Mouse (Mus musculus) stomach, embryonic 15.5 days (tissue): Measurements from ENCODE around the gene Tmsb15b1. TPM values are rescaled to one million over a fixed set of nuclear protein-coding genes. Genes with fewer than 3 reads are reported as not detected.
A peak's percentile ranks its signal among the peaks of the same experiment; 100 is the strongest.
"Not testable (repeated sequence)": the region's sequence is repeated elsewhere in the genome, so short reads cannot be mapped to it uniquely, and the experiment has no call there.

Source experiments
- ATAC-seq: fragments of 200-750 bp; cut with Nextera tagmentation; 2 replicates; pipeline ENCODE4 v1.8.0; 2017; ENCODE audit warnings: low read depth, moderate number of reproducible peaks, moderate TSS enrichment; ENCODE audit not compliant: insufficient read depth, low FRiP score
- H3K27ac ChIP-seq: fragments of 300-500 bp; sonication (generic); 2 replicates; pipeline ENCODE4 v1.5.1; 2015; ENCODE audit warnings: mild to moderate bottlenecking, inconsistent platforms
- H3K27me3 ChIP-seq: fragments of 300-500 bp; sonication (generic); replicated peaks from 2 replicates; pipeline ENCODE4 v1.6.1; 2015; ENCODE audit warnings: inconsistent platforms
- H3K36me3 ChIP-seq: fragments of 300-500 bp; sonication (generic); 2 replicates; pipeline ENCODE4 v1.6.1; 2015; ENCODE audit warnings: inconsistent platforms
- H3K4me1 ChIP-seq: fragments of 300-500 bp; sonication (generic); 2 replicates; pipeline ENCODE4 v1.6.1; 2015; ENCODE audit warnings: inconsistent platforms
- H3K4me2 ChIP-seq: fragments of 300-500 bp; sonication (generic); 2 replicates; pipeline ENCODE4 v1.6.1; 2015; ENCODE audit warnings: mild to moderate bottlenecking, inconsistent platforms
- H3K4me3 ChIP-seq: fragments of 300-500 bp; sonication (generic); replicated peaks from 2 replicates; pipeline ENCODE4 v1.5.1; 2015; ENCODE audit warnings: inconsistent platforms
- H3K9ac ChIP-seq: fragments of 300-500 bp; sonication (generic); 2 replicates; pipeline ENCODE4 v1.6.1; 2015; ENCODE audit warnings: inconsistent platforms
- H3K9me3 ChIP-seq: fragments of 300-500 bp; sonication (generic); 2 replicates; pipeline ENCODE4 v1.6.1; 2016; ENCODE audit warnings: inconsistent platforms
- WGBS: fragments of 180-500 bp; shearing (Covaris S2); methylation state at CpG from one replicate; pipeline ENCODE4 v1.1.7; 2015; 5-methylcytosine and 5-hydroxymethylcytosine counted together
- polyA plus RNA-seq: library from polyadenylated mRNA; unstranded; fragments of >200 nt; fragmentation: Nextera tagmentation; extraction: Ambion mirVana; gene quantifications from 2 replicates; pipeline ENCODE4 v1.2.1, GENCODE M21; 2015

Gene Tmsb15b1
- polyA plus RNA-seq, 1 experiment from 2014 or later = 26.4 TPM

GRCm38 (mm10) chrX:136975397-136975796, 1.3 kb downstream of the Tmsb15b1 start, which contains the start of gene Tmsb15b2:
Gene Tmsb15b2, minus strand, starts transcription at chrX:136975497.
- H3K4me3 ChIP-seq = peak within 1 kb of the TSS; percentile 45
- ATAC-seq, H3K27ac ChIP-seq, H3K27me3 ChIP-seq, H3K4me1 ChIP-seq, H3K9me3 ChIP-seq, H3K36me3 ChIP-seq: not testable (repeated sequence)
- peak within 1 kb of the TSS; percentile 34; the same call in 1 of the 2 replicates for H3K9ac ChIP-seq
- 82% methylated on average over 6 of the region's 6 CpGs for WGBS
- H3K4me2 ChIP-seq = peak within 1 kb of the TSS; percentile 54

- Histone ChIP-seq H3K4me1 (no peaks in the 10 kb centered on the region), H3K9me3 (no peaks in the 10 kb centered on the region), H3K9ac (no peak overlapping the region), H3K4me2 (no peak overlapping the region), H3K27ac (no peak overlapping the region), H3K27me3 (no peaks in the 10 kb centered on the region), H3K36me3 (no peaks in the 10 kb centered on the region), H3K4me3 (no peak overlapping the region)
- WGBS = 35% methylated on average over 2 of the region's 2 CpGs
- ATAC-seq = no peak
These were observed 17.0 kb downstream of the Tmsb15b1 start for GRCm38 (mm10) chrX:136959688-136960087.

GRCm38 (mm10) chrX:136958300-136958699, 18.4 kb downstream of the Tmsb15b1 start:
- Histone ChIP-seq H3K4me2 (peak overlapping the region; percentile 46), H3K4me3 (peak overlapping the region; percentile 27)
- not testable (repeated sequence) for ATAC-seq, H3K9ac ChIP-seq, H3K27me3 ChIP-seq, H3K4me1 ChIP-seq, H3K36me3 ChIP-seq, H3K9me3 ChIP-seq, H3K27ac ChIP-seq
- 61% methylated on average over 5 of the region's 5 CpGs for WGBS

- not testable (repeated sequence) for H3K27ac ChIP-seq, H3K27me3 ChIP-seq, H3K4me1 ChIP-seq, H3K36me3 ChIP-seq, H3K9me3 ChIP-seq, H3K9ac ChIP-seq
- H3K4me2 ChIP-seq = peak overlapping the region; percentile 46
- WGBS = 26% methylated on average over 13 of the region's 13 CpGs
- peak overlapping the region; percentile 27 for H3K4me3 ChIP-seq
- ATAC-seq = peak; percentile 95
These were observed 18.9 kb downstream of the Tmsb15b1 start for GRCm38 (mm10) chrX:136957583-136958279.

GRCm38 (mm10) chrX:136937985-136938384, 38.7 kb downstream of the Tmsb15b1 start:
- Histone ChIP-seq H3K27me3 (no peaks in the 10 kb centered on the region), H3K4me2 (no peak overlapping the region), H3K4me3 (no peak overlapping the region), H3K4me1 (no peaks in the 10 kb centered on the region), H3K27ac (no peak overlapping the region), H3K9me3 (no peaks in the 10 kb centered on the region), H3K9ac (no peak overlapping the region), H3K36me3 (no peaks in the 10 kb centered on the region)
- no peak; the same call in 1 of the 2 replicates for ATAC-seq
- 20% methylated on average over 3 of the region's 3 CpGs for WGBS

- WGBS = 90% methylated on average over 14 of the region's 14 CpGs
- Histone ChIP-seq H3K36me3 (no peaks in the 10 kb centered on the region), H3K4me1 (no peaks in the 10 kb centered on the region), H3K9me3 (no peaks in the 10 kb centered on the region), H3K27me3 (no peaks in the 10 kb centered on the region), H3K4me3 (no peak within 1 kb of the TSS), H3K27ac (no peak within 1 kb of the TSS), H3K4me2 (no peak within 1 kb of the TSS), H3K9ac (no peak within 1 kb of the TSS)
- ATAC-seq = no peak
These were observed 49.6 kb downstream of the Tmsb15b1 start, which contains the start of gene H2bfm for GRCm38 (mm10) chrX:136927031-136927430. Gene H2bfm, plus strand, starts transcription at chrX:136927325.

- Histone ChIP-seq H3K9me3 (no peaks in the 10 kb centered on the region), H3K36me3 (no peaks in the 10 kb centered on the region), H3K4me2 (no peak overlapping the region), H3K27ac (no peak overlapping the region), H3K27me3 (no peaks in the 10 kb centered on the region), H3K4me3 (no peak overlapping the region), H3K9ac (no peak overlapping the region), H3K4me1 (no peaks in the 10 kb centered on the region)
- no peak for ATAC-seq
These were observed 50.8 kb downstream of the Tmsb15b1 start for GRCm38 (mm10) chrX:136925863-136926262.

Other genes with a start within 250 kb of the Tmsb15b1 start
- gene Morf4l2, start 233.2 kb downstream of the Tmsb15b1 start, polyA plus RNA-seq = 490 and 503 TPM in 2 replicates
- 0.08 TPM in 1 of 2 replicates, not detected in the other for gene Glra4, start 196.7 kb downstream of the Tmsb15b1 start, polyA plus RNA-seq
- gene Plp1, start 154.2 kb downstream of the Tmsb15b1 start, polyA plus RNA-seq = 4.7 and 5.2 TPM in 2 replicates
- 0.57 and 0.62 TPM in 2 replicates for gene Rab9b, start 108.1 kb downstream of the Tmsb15b1 start, polyA plus RNA-seq
- not detected in 2 replicates for gene H2bfm, start 49.5 kb downstream of the Tmsb15b1 start, polyA plus RNA-seq
- gene Tmsb15b2, start 1.4 kb downstream of the Tmsb15b1 start, polyA plus RNA-seq = 41.3 and 52.1 TPM in 2 replicates
- gene Tmsb15l, start within 50 bp of the Tmsb15b1 start, polyA plus RNA-seq = 5.5 and 5.7 TPM in 2 replicates
- gene Zcchc18, start 16.3 kb upstream of the Tmsb15b1 start, polyA plus RNA-seq = 17.5 and 18.2 TPM in 2 replicates
- 9.0 and 9.2 TPM in 2 replicates for gene Slc25a53, start 61.4 kb upstream of the Tmsb15b1 start, polyA plus RNA-seq
- 5.6 and 6.5 TPM in 2 replicates for gene Fam199x, start 72.7 kb upstream of the Tmsb15b1 start, polyA plus RNA-seq
- not detected in 2 replicates for gene Esx1, start 145.2 kb upstream of the Tmsb15b1 start, polyA plus RNA-seq